Comparison of ENCODE assay signal across 20 mouse cellular contexts in genomic region chr9:76134042-76134441, GRCm38 (mm10).
"Had no signal": no experiment of that assay in that cellular context is flagged by ENCODE, and none has a peak within 500 bp of the region (broad histone marks: within the 10 kb centered on the region; RNA-seq: fewer than 3 reads in every experiment).

No protein-coding gene starts in this region.

- H3K4me3 ChIP-seq: lung, embryonic 15.5 days; megakaryocyte, embryonic 14.5 days; midbrain, embryonic 13.5 days; midbrain, embryonic 15.5 days; neural tube, embryonic 12.5 days had no signal

- H3K36me3 ChIP-seq: lung, embryonic 15.5 days; midbrain, embryonic 15.5 days; neural tube, embryonic 12.5 days had no signal

- H3K9ac ChIP-seq: liver, postnatal 0 days; lung, embryonic 15.5 days; midbrain, embryonic 13.5 days; midbrain, embryonic 15.5 days; neural tube, embryonic 12.5 days had no signal

- ATAC-seq: liver, postnatal 0 days; lung, postnatal 0 days; midbrain, embryonic 13.5 days; midbrain, embryonic 15.5 days had no signal

- H3K27me3 ChIP-seq: lung, embryonic 15.5 days; megakaryocyte, embryonic 14.5 days; midbrain, embryonic 15.5 days; neural tube, embryonic 12.5 days had no signal

- H3K4me1 ChIP-seq: megakaryocyte, embryonic 14.5 days; midbrain, embryonic 13.5 days; midbrain, embryonic 15.5 days; neural tube, embryonic 12.5 days had no signal

- H3K27ac ChIP-seq: lung, embryonic 15.5 days; macrophage; midbrain, embryonic 13.5 days; midbrain, embryonic 15.5 days; neural tube, embryonic 12.5 days had no signal

- DNase-seq: liver, postnatal 0 days; lung, adult 2 months; lung, postnatal 14 days; lung, postnatal 36 days; retina, postnatal 1 day; right cerebral cortex, adult 18-20 months; right cerebral cortex, postnatal 25 days; right cerebral cortex, postnatal 4 days; spleen, adult 18-20 months; thymus, adult 18-20 months; thymus, postnatal 14 days; thymus, postnatal 36 days had no signal

- H3K9me3 ChIP-seq: lung, embryonic 15.5 days; megakaryocyte, embryonic 14.5 days; midbrain, embryonic 13.5 days; midbrain, embryonic 15.5 days; neural tube, embryonic 12.5 days had no signal

- H3K4me2 ChIP-seq: lung, embryonic 15.5 days; midbrain, embryonic 11.5 days; midbrain, embryonic 13.5 days; midbrain, embryonic 15.5 days; neural tube, embryonic 12.5 days had no signal
